Mouse (Mus musculus) T-helper 1 cell (primary cell): ENCODE measurements at regions not wholly inside any gene's neighbourhood (a gene's known extent, or its start where the extent isn't known, plus 50 kb on each side); places are given as distances from the start of the nearest gene placed in this dataset.
"Not testable (repeated sequence)": the region's sequence is repeated elsewhere in the genome, so short reads cannot be mapped to it uniquely, and the experiment has no call there.

Experiments used
- in situ Hi-C: fragments of 300-600 bp; cut with MboI, MseI; formaldehyde crosslinking; loops from one replicate; pipeline ENCODE4 v1.15.1; 2025; ENCODE audit warnings: high pct_unique_total_duplicates

GRCm38 (mm10) chr10:108111398-108111797 lies 50.6 kb upstream of the Ppp1r12a start:
- in situ Hi-C loops = no loop called here

- in situ Hi-C loops = no loop called here
Observed at GRCm38 (mm10) chr10:108110891-108111290, 51.1 kb upstream of the Ppp1r12a start.

- in situ Hi-C loops = no loop called here
Observed at GRCm38 (mm10) chr10:108110197-108110596, 51.8 kb upstream of the Ppp1r12a start.

GRCm38 (mm10) chr10:108108500-108108899 lies 53.5 kb upstream of the Ppp1r12a start:
- in situ Hi-C loops = not testable (repeated sequence)

GRCm38 (mm10) chr10:108101521-108101920 lies 60.5 kb upstream of the Ppp1r12a start:
- in situ Hi-C loops = no loop called here

GRCm38 (mm10) chr10:108093043-108093442 lies 69.0 kb upstream of the Ppp1r12a start:
- in situ Hi-C loops = no loop called here

- in situ Hi-C loops = no loop called here
Observed at GRCm38 (mm10) chr10:108089375-108089981, 72.5 kb upstream of the Ppp1r12a start.

GRCm38 (mm10) chr10:108088883-108089282 lies 73.1 kb upstream of the Ppp1r12a start:
- in situ Hi-C loops = no loop called here

- in situ Hi-C loops = no loop called here
Observed at GRCm38 (mm10) chr10:108088209-108088608, 73.8 kb upstream of the Ppp1r12a start.

- in situ Hi-C loops = no loop called here
Observed at GRCm38 (mm10) chr10:108083220-108083619, 78.8 kb upstream of the Ppp1r12a start.

GRCm38 (mm10) chr10:108075144-108075543 lies 86.8 kb upstream of the Ppp1r12a start:
- in situ Hi-C loops = no loop called here

- in situ Hi-C loops = no loop called here
Observed at GRCm38 (mm10) chr10:108073828-108074227, 88.2 kb upstream of the Ppp1r12a start.

- in situ Hi-C loops = no loop called here
Observed at GRCm38 (mm10) chr10:108072211-108072610, 89.8 kb upstream of the Ppp1r12a start.

- in situ Hi-C loops = no loop called here
Observed at GRCm38 (mm10) chr10:108071424-108071823, 90.6 kb upstream of the Ppp1r12a start.

GRCm38 (mm10) chr10:108067723-108068122 lies 94.3 kb upstream of the Ppp1r12a start:
- in situ Hi-C loops = no loop called here

GRCm38 (mm10) chr10:108066241-108066640 lies 95.8 kb upstream of the Ppp1r12a start:
- in situ Hi-C loops = no loop called here

GRCm38 (mm10) chr10:108061813-108062435 lies 100.1 kb upstream of the Ppp1r12a start:
- in situ Hi-C loops = no loop called here

GRCm38 (mm10) chr10:108060554-108060953 lies 101.4 kb upstream of the Ppp1r12a start:
- in situ Hi-C loops = no loop called here

GRCm38 (mm10) chr10:108051637-108052036 lies 110.4 kb upstream of the Ppp1r12a start:
- in situ Hi-C loops = no loop called here

GRCm38 (mm10) chr10:108048426-108048825 lies 113.6 kb upstream of the Ppp1r12a start:
- in situ Hi-C loops = no loop called here

GRCm38 (mm10) chr10:108043519-108043918 lies 118.5 kb upstream of the Ppp1r12a start:
- in situ Hi-C loops = no loop called here

- in situ Hi-C loops = no loop called here
Observed at GRCm38 (mm10) chr10:108040027-108040426, 122.0 kb upstream of the Ppp1r12a start.

- in situ Hi-C loops = no loop called here
Observed at GRCm38 (mm10) chr10:108036486-108037109, 124.7 kb upstream of the Otogl start.
